Mouse (Mus musculus) CH12.LX (cell line): ENCODE measurements around the gene Brca1. TPM values are rescaled to one million over a fixed set of nuclear protein-coding genes. Genes with fewer than 3 reads are reported as not detected.

ENCODE experiments used
- DNase-seq: peaks from one replicate; pipeline ENCODE4 v3.0.0-alpha.2; 2013; ENCODE audit errors: extremely low read depth
- H3K27ac ChIP-seq: 2 replicates; pipeline ENCODE4 v1.5.1; 2012; ENCODE audit warnings: low read depth, mild to moderate bottlenecking, control low read depth, moderate library complexity; ENCODE audit not compliant: insufficient read depth
- H3K27me3 ChIP-seq: replicated peaks from 2 replicates; pipeline ENCODE3; 2012; ENCODE audit warnings: inconsistent platforms
- H3K36me3 ChIP-seq, 2 experiments: replicated peaks in 1 of 2; 2 replicates each; pipeline versions ENCODE3 to v1.6.1; 2012; ENCODE audit warnings: inconsistent platforms in 1 of 2, low read length in 1 of 2, mild to moderate bottlenecking in 1 of 2, mixed read lengths in 1 of 2, moderate library complexity in 1 of 2; ENCODE audit not compliant: control insufficient read depth in 1 of 2, insufficient read depth in 1 of 2
- H3K4me1 ChIP-seq, 2 experiments: 2 replicates each; pipeline ENCODE4 v1.6.1; 2012; ENCODE audit warnings: inconsistent platforms in 1 of 2, moderate library complexity in 1 of 2; ENCODE audit not compliant: insufficient read depth in 2 of 2, control insufficient read depth in 1 of 2
- H3K4me2 ChIP-seq: 2 replicates; pipeline ENCODE4 v1.6.1; 2012; ENCODE audit warnings: low read depth, mild to moderate bottlenecking, control low read depth; ENCODE audit not compliant: poor library complexity, insufficient read depth, severe bottlenecking
- H3K4me3 ChIP-seq, 3 experiments: fragments of 150-350 bp in 1 of 3; sonication (generic) in 1 of 3; replicated peaks in 1 of 3; 2 replicates each; pipeline versions ENCODE3 to v1.5.1; 2011 to 2012; ENCODE audit warnings: low read depth in 2 of 3, low read length in 2 of 3, mild to moderate bottlenecking in 2 of 3, moderate library complexity in 2 of 3, control low read depth in 1 of 3, improper control_type of control experiment in 1 of 3, inconsistent platforms in 1 of 3, mixed read lengths in 1 of 3; ENCODE audit not compliant: poor library complexity in 1 of 3
- H3K79me2 ChIP-seq: replicated peaks from 2 replicates; pipeline ENCODE4 v1.6.1; 2012; ENCODE audit warnings: mild to moderate bottlenecking, moderate library complexity; ENCODE audit not compliant: control insufficient read depth, poor library complexity, insufficient read depth, severe bottlenecking; ENCODE audit errors: extremely low read depth
- H3K9ac ChIP-seq: 2 replicates; pipeline ENCODE4 v1.6.1; 2012; ENCODE audit warnings: low read depth, mild to moderate bottlenecking, control low read depth, moderate library complexity; ENCODE audit not compliant: insufficient read depth
- H3K9me3 ChIP-seq: replicated peaks from 2 replicates; pipeline ENCODE3; 2012; ENCODE audit warnings: low read length, inconsistent platforms, mixed read lengths
- BHLHE40 ChIP-seq: IDR thresholded peaks from 2 replicates; pipeline ENCODE4 v1.6.1; 2011; ENCODE audit warnings: mild to moderate bottlenecking, low read depth, low read length, improper control_type of control experiment
- CHD1 ChIP-seq: IDR thresholded peaks from 2 replicates; pipeline ENCODE4 v1.6.1; 2012; ENCODE audit warnings: low read depth, low read length, improper control_type of control experiment, inconsistent platforms
- CHD2 ChIP-seq: IDR thresholded peaks from 2 replicates; pipeline ENCODE4 v1.6.1; 2011; ENCODE audit warnings: low read length, improper control_type of control experiment
- CTCF ChIP-seq, 2 experiments: IDR thresholded peaks in 1 of 2; conservative IDR thresholded peaks in 1 of 2; 2 replicates each; pipeline ENCODE4 v1.5.1; 2011 to 2012; ENCODE audit warnings: low read depth in 2 of 2, low read length in 2 of 2, improper control_type of control experiment in 1 of 2, inconsistent platforms in 1 of 2, mild to moderate bottlenecking in 1 of 2, moderate library complexity in 1 of 2
- E2F4 ChIP-seq: IDR thresholded peaks from 2 replicates; pipeline ENCODE4 v1.6.1; 2011; ENCODE audit warnings: low read depth, low read length, improper control_type of control experiment; ENCODE audit not compliant: insufficient replicate concordance
- ELF1 ChIP-seq: IDR thresholded peaks from 2 replicates; pipeline ENCODE4 v1.6.1; 2014; ENCODE audit warnings: low read depth, mild to moderate bottlenecking, inconsistent platforms, low read length, improper control_type of control experiment
- GABPA ChIP-seq: IDR thresholded peaks from 2 replicates; pipeline ENCODE4 v1.6.1; 2012; ENCODE audit warnings: low read depth, low read length, improper control_type of control experiment, inconsistent platforms; ENCODE audit not compliant: insufficient replicate concordance
- HCFC1 ChIP-seq: IDR thresholded peaks from 2 replicates; pipeline ENCODE4 v1.6.1; 2012; ENCODE audit warnings: low read depth, mild to moderate bottlenecking, inconsistent platforms, low read length, improper control_type of control experiment
- IRF4 ChIP-seq: IDR thresholded peaks from 2 replicates; pipeline ENCODE4 v1.6.1; 2014; ENCODE audit warnings: low read depth, mild to moderate bottlenecking, inconsistent platforms, low read length, improper control_type of control experiment
- JUN ChIP-seq: IDR thresholded peaks from 2 replicates; pipeline ENCODE4 v1.6.1; 2011; ENCODE audit warnings: low read depth, mild to moderate bottlenecking, low read length, improper control_type of control experiment, moderate library complexity; ENCODE audit not compliant: insufficient read depth
- JUND ChIP-seq: conservative IDR thresholded peaks from 2 replicates; pipeline ENCODE4 v1.6.1; 2011; ENCODE audit warnings: low read depth, low read length, improper control_type of control experiment
- MAFK ChIP-seq: IDR thresholded peaks from 2 replicates; pipeline ENCODE4 v1.6.1; 2011; ENCODE audit warnings: low read length, improper control_type of control experiment; ENCODE audit not compliant: insufficient replicate concordance
- MAX ChIP-seq: IDR thresholded peaks from 2 replicates; pipeline ENCODE4 v1.6.1; 2011; ENCODE audit warnings: low read length, improper control_type of control experiment
- MEF2A ChIP-seq: IDR thresholded peaks from 2 replicates; pipeline ENCODE4 v1.6.1; 2014; ENCODE audit warnings: low read depth, mild to moderate bottlenecking, inconsistent platforms, low read length, improper control_type of control experiment, borderline replicate concordance
- MXI1 ChIP-seq: IDR thresholded peaks from 2 replicates; pipeline ENCODE4 v1.6.1; 2011; ENCODE audit warnings: mild to moderate bottlenecking, low read depth, low read length, improper control_type of control experiment
- MYC ChIP-seq: IDR thresholded peaks from 2 replicates; pipeline ENCODE4 v1.6.1; 2011; ENCODE audit warnings: low read depth, mild to moderate bottlenecking, improper control_type of control experiment, low read length
- NELFE ChIP-seq: IDR thresholded peaks from 2 replicates; pipeline ENCODE4 v1.6.1; 2011; ENCODE audit warnings: low read depth, low read length, improper control_type of control experiment
- NRF1 ChIP-seq: IDR thresholded peaks from 2 replicates; pipeline ENCODE4 v1.6.1; 2014; ENCODE audit warnings: low read depth, mild to moderate bottlenecking, inconsistent platforms, low read length, improper control_type of control experiment, moderate library complexity
- PAX5 ChIP-seq: IDR thresholded peaks from 2 replicates; pipeline ENCODE4 v1.6.1; 2012; ENCODE audit warnings: low read length, inconsistent platforms, mixed read lengths
- POLR2A ChIP-seq: IDR thresholded peaks from 2 replicates; pipeline ENCODE4 v1.6.1; 2011; ENCODE audit warnings: low read depth, mild to moderate bottlenecking, improper control_type of control experiment, low read length
- RAD21 ChIP-seq: IDR thresholded peaks from 2 replicates; pipeline ENCODE4 v1.6.1; 2011; ENCODE audit warnings: low read depth, mild to moderate bottlenecking, low read length, improper control_type of control experiment, moderate library complexity
- RCOR1 ChIP-seq: conservative IDR thresholded peaks from 2 replicates; pipeline ENCODE4 v1.6.1; 2012; ENCODE audit warnings: low read depth, mild to moderate bottlenecking, inconsistent platforms, low read length, improper control_type of control experiment
- SMC3 ChIP-seq: IDR thresholded peaks from 2 replicates; pipeline ENCODE4 v1.6.1; 2011; ENCODE audit warnings: low read depth, low read length, improper control_type of control experiment
- TCF12 ChIP-seq: IDR thresholded peaks from 2 replicates; pipeline ENCODE4 v1.6.1; 2014; ENCODE audit warnings: low read depth, mild to moderate bottlenecking, inconsistent platforms, low read length, improper control_type of control experiment
- UBTF ChIP-seq: IDR thresholded peaks from 2 replicates; pipeline ENCODE4 v1.6.1; 2012; ENCODE audit warnings: low read depth, mild to moderate bottlenecking, inconsistent platforms, low read length, improper control_type of control experiment, moderate library complexity
- USF1 ChIP-seq: IDR thresholded peaks from 2 replicates; pipeline ENCODE4 v1.6.1; 2014; ENCODE audit warnings: low read depth, mild to moderate bottlenecking, inconsistent platforms, low read length, improper control_type of control experiment
- USF2 ChIP-seq: conservative IDR thresholded peaks from 2 replicates; pipeline ENCODE4 v1.6.1; 2011; ENCODE audit warnings: low read depth, low read length, improper control_type of control experiment
- ZC3H11A ChIP-seq: IDR thresholded peaks from 2 replicates; pipeline ENCODE4 v1.6.1; 2012; ENCODE audit warnings: low read depth, mild to moderate bottlenecking, inconsistent platforms, low read length, improper control_type of control experiment
- ZKSCAN1 ChIP-seq: IDR thresholded peaks from 2 replicates; pipeline ENCODE4 v1.6.1; 2012; ENCODE audit warnings: low read depth, inconsistent platforms, low read length, improper control_type of control experiment, borderline replicate concordance
- ZMIZ1 ChIP-seq: IDR thresholded peaks from 2 replicates; pipeline ENCODE4 v1.6.1; 2012; ENCODE audit warnings: low read depth, mild to moderate bottlenecking, inconsistent platforms, low read length, improper control_type of control experiment
- ZNF384 ChIP-seq: IDR thresholded peaks from 2 replicates; pipeline ENCODE4 v1.6.1; 2012; ENCODE audit warnings: low read depth, low read length, improper control_type of control experiment, inconsistent platforms
- dilution Hi-C: fragments of 300-500 bp; cut with MboI; formaldehyde crosslinking; loops from 2 replicates; pipeline ENCODE4 v1.14.3; 2020; ENCODE audit warnings: low sequenced_read_pairs; ENCODE audit not compliant: extremely low pct_unique_long_range_greater_than_20kb, extremely low pct_ligation_motif_present
- in situ Hi-C: fragments of 300-500 bp; cut with MboI; formaldehyde crosslinking; loops from 3 replicates; pipeline ENCODE4 v1.14.3; 2019; ENCODE audit warnings: low sequenced_read_pairs, low pct_ligation_motif_present, low pct_unique_long_range_greater_than_20kb, mixed read lengths
- polyA plus RNA-seq: library from polyadenylated mRNA; unstranded; fragments of >175 nt; gene quantifications from 2 replicates; pipeline ENCODE4 v1.2.1, GENCODE M21; 2012; ENCODE audit warnings: low read depth; ENCODE audit not compliant: insufficient read length
- total RNA-seq, 2 experiments: library from RNA; depleted of rRNA; stranded (reverse); fragments of 300-350 nt in 1 of 2; fragments of >200 nt in 1 of 2; gene quantifications; 2 replicates each; pipeline ENCODE4 v1.2.3; 2012 to 2014

The Brca1 gene
- total and polyA plus RNA-seq, 3 experiments: 31.3 to 37.5 (median 33.0) TPM

DNA sequence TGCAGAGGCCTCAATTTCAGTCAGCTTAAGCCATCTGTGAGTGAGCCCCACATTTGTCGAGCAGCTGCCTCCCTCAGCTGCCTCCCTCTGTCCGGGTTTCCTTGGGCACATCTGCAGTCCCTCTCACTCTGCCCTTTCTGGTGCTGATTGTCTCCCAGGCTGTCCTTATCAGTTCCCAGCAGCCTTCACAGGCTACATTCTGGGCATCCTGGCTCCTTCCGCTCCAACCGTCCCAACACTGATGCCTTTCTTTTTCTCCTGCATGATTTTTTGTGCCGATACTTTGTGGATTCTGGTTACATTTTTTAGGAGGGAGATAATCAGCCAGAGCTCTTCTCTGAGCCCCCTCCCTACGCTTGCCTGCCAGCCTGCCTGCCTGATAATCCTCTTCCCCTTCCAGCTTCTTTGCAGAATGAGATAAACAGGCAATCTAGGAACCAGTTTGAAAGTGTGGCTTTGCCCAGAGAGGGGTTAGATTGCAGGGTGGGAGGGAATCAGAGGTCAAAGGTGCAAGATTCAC lies 66.2 kb downstream of the Brca1 start:
- H3K9me3 ChIP-seq: no peaks in the 10 kb centered on the region
- H3K4me3 ChIP-seq: no peak overlapping the region
- dilution Hi-C loops: no loop called here
- no peaks in the 10 kb centered on the region for H3K27me3 ChIP-seq
- in situ Hi-C loops: no loop called here
- H3K27ac ChIP-seq: no peak overlapping the region
- peaks cover 0 to 6% of the 10 kb centered on the region in 2 experiments; a peak in 1 of 4 replicates for H3K4me1 ChIP-seq
- DNase-seq: no peak
- no peak overlapping the region for H3K4me2 ChIP-seq
- peaks cover 30 to 49% of the 10 kb centered on the region in 2 experiments for H3K36me3 ChIP-seq
- TF ChIP-seq CTCF (conservative IDR thresholded peaks at IDR 0.05 in 1 of 2, IDR thresholded peaks at IDR 0.05 in 1 of 2; ENCODE audit: low read depth in 2 of 2, low read length in 2 of 2): no peak
- no peak for TF ChIP-seq E2F4
- no peak for TF ChIP-seq MXI1
- no peak for TF ChIP-seq HCFC1
- no peak for TF ChIP-seq ZMIZ1
- TF ChIP-seq CHD1: no peak
- no peak for TF ChIP-seq IRF4
- no peak for TF ChIP-seq NRF1
- no peak for TF ChIP-seq NELFE
- TF ChIP-seq ZC3H11A: no peak
- H3K79me2 ChIP-seq: no peaks in the 10 kb centered on the region
- no peak overlapping the region for H3K9ac ChIP-seq

DNA sequence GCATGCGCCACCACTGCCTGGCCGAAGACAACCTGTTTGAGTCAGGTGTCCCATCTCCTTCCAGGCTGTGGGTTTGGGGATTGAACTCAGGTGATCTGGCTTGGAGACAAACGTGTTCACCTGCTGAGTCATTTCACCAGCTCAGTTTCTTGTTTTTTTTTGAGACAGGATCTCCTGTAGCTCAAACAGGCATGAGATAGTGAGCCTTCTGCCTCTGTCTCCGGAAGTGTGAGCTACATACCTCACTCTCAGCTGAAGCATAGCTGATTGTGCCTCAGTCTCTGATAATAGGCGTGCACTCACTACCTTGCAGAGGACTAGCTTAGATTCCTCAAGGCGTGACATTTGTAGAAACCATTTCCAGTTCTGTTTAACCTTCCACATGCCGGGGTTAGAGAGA lies 66.9 kb downstream of the Brca1 start:
- H3K4me3 ChIP-seq: no peak overlapping the region
- H3K79me2 ChIP-seq: no peaks in the 10 kb centered on the region
- in situ Hi-C loops (no loop called here), dilution Hi-C loops (no loop called here)
- H3K27ac ChIP-seq: no peak overlapping the region
- no peak for DNase-seq
- H3K4me1 ChIP-seq: peaks cover 0 to 6% of the 10 kb centered on the region in 2 experiments; a peak in 1 of 4 replicates
- H3K27me3 ChIP-seq: no peaks in the 10 kb centered on the region
- peaks cover 27 to 42% of the 10 kb centered on the region in 2 experiments for H3K36me3 ChIP-seq
- H3K4me2 ChIP-seq: no peak overlapping the region
- H3K9ac ChIP-seq: no peak overlapping the region
- no peaks in the 10 kb centered on the region for H3K9me3 ChIP-seq
- peak; percentile 7; the same call in 1 of the 2 replicates for TF ChIP-seq JUN
- no peak for TF ChIP-seq PAX5
- no peak for TF ChIP-seq CTCF (conservative IDR thresholded peaks at IDR 0.05 in 1 of 2, IDR thresholded peaks at IDR 0.05 in 1 of 2; ENCODE audit: low read depth in 2 of 2, low read length in 2 of 2)
- TF ChIP-seq ZC3H11A: no peak
- TF ChIP-seq NRF1: no peak
- no peak for TF ChIP-seq ZMIZ1
- TF ChIP-seq JUND: 0 out of 2 replicates have a peak, but pooled peaks have one; percentile 27
- TF ChIP-seq GABPA: no peak
- TF ChIP-seq MEF2A: no peak
- no peak for TF ChIP-seq UBTF
- no peak for TF ChIP-seq MAX
- TF ChIP-seq USF2: no peak
- no peak for TF ChIP-seq E2F4
- no peak for TF ChIP-seq MYC
- no peak for TF ChIP-seq CHD2
- no peak for TF ChIP-seq RCOR1
- TF ChIP-seq POLR2A: no peak
- TF ChIP-seq CHD1: no peak
- no peak for TF ChIP-seq USF1
- TF ChIP-seq NELFE: no peak
- no peak for TF ChIP-seq MXI1
- no peak for TF ChIP-seq MAFK
- peak; percentile 39; the same call in 1 of the 2 replicates for TF ChIP-seq BHLHE40
- no peak for TF ChIP-seq TCF12
- peak; percentile 53; the same call in 1 of the 2 replicates for TF ChIP-seq IRF4
- no peak for TF ChIP-seq ELF1
- TF ChIP-seq ZKSCAN1: no peak
- TF ChIP-seq SMC3: no peak
- peak; percentile 43 for TF ChIP-seq ZNF384
- TF ChIP-seq RAD21: no peak
